Comparison of ENCODE assay signal across 26 mouse cellular contexts in the genomic region with DNA sequence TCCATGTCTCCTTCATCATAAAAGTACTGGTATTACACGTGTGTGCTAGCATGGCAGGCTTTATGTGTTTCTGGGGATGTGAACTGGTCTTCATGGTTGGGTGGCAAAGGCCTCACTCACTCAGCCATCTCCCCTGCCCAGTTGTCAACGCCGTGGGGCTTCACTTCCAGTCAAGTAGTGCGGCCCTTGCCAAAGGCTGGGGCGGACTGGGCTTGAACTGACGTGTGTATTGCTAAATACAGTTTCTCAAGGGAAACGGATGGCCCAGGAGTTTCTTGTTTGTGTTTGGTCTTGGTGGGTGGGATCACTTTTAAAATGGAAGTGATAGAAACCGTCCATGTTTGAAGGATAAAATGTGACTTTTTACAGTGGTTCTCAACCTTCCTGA.
DNase-seq lines count a peak whose midpoint lies in the region; ATAC-seq and TF ChIP-seq lines count a peak whose summit lies in the region.
"Had no signal": no experiment of that assay in that cellular context is flagged by ENCODE, and none has a peak within 500 bp of the region (broad histone marks: within the 10 kb centered on the region; RNA-seq: fewer than 3 reads in every experiment).

No protein-coding gene starts in this region.

- peak overlapping the region; percentile 56 for H3K27ac ChIP-seq in bone marrow macrophage, adult 2 months (ENCODE audit: insufficient read depth, low read depth, low read length)
- no peak overlapping the region for H3K27ac ChIP-seq in hindbrain, postnatal 0 days
- H3K27ac ChIP-seq: gastrocnemius, adult 2 months; heart, embryonic 15.5 days; hindbrain, embryonic 10.5 days; hindbrain, embryonic 14.5 days had no signal

- ATAC-seq in granulocyte monocyte progenitor cell, adult 5-6 weeks (replicated peaks; ENCODE audit: poor library complexity, severe bottlenecking): peak; percentile 54
- ATAC-seq in megakaryocyte progenitor cell, adult 5-6 weeks (replicated peaks; ENCODE audit: poor library complexity): peak; percentile 40
- ATAC-seq in hindbrain, postnatal 0 days: no peak
- ATAC-seq: forebrain, embryonic 14.5 days; forebrain, postnatal 0 days; intestine, postnatal 0 days had no signal

- peaks cover 29% of the 10 kb centered on the region for H3K4me1 ChIP-seq in bone marrow macrophage, adult 2 months (ENCODE audit: control insufficient read depth, insufficient read depth, low read length)
- H3K4me1 ChIP-seq in hindbrain, postnatal 0 days (ENCODE audit: insufficient read depth, low read length): 0 out of 2 replicates have a peak, but pooled peaks cover 5% of the 10 kb centered on the region

- H3K9ac ChIP-seq in hindbrain, postnatal 0 days (replicated peaks; ENCODE audit: low read length): no peak overlapping the region
- H3K9ac ChIP-seq: forebrain, postnatal 0 days; heart, embryonic 12.5 days; heart, embryonic 15.5 days; hindbrain, embryonic 14.5 days had no signal

- no peak overlapping the region for H3K4me2 ChIP-seq in hindbrain, postnatal 0 days (ENCODE audit: low read depth, low read length)
- H3K4me2 ChIP-seq: heart, embryonic 12.5 days; heart, embryonic 15.5 days; hindbrain, embryonic 14.5 days had no signal

- no peak for TF ChIP-seq CTCF in bone marrow macrophage, adult 2 months (IDR thresholded peaks at IDR 0.05; ENCODE audit: low read depth, low read length)
- no peak for TF ChIP-seq CTCF in hindbrain, postnatal 0 days (IDR thresholded peaks at IDR 0.05; ENCODE audit: low read depth)

- 81% methylated on average over 8 of the region's 8 CpGs for WGBS in hindbrain, postnatal 0 days

- DNase-seq in adrenal gland, postnatal 10 days: peak; percentile 25
- no peak for DNase-seq in adrenal gland, adult 18-20 months (ENCODE audit: low spot score in 2 of 2)
- DNase-seq in embryo, embryonic 11 days: no peak
- DNase-seq in adrenal gland, postnatal 4 days (ENCODE audit: low spot score in 2 of 2): no peak
- DNase-seq in hindbrain, postnatal 0 days (ENCODE audit: low spot score): no peak
- DNase-seq: adrenal gland, adult 8-10 months; adrenal gland, postnatal 36 days; cerebellum, adult 2 months; cerebellum, adult 9-11 months; cerebellum, postnatal 25 days; forebrain, postnatal 0 days; gastrocnemius, adult 2 months; gastrocnemius, postnatal 14 days; heart, adult 18-20 months; heart, postnatal 10 days; heart, postnatal 36 days had no signal

- TF ChIP-seq POLR2A in bone marrow macrophage, adult 2 months (IDR thresholded peaks at IDR 0.05; ENCODE audit: borderline replicate concordance, low read depth, low read length): no peak

- no peak overlapping the region for H3K4me3 ChIP-seq in bone marrow macrophage, adult 2 months (ENCODE audit: insufficient read depth, low read length)
- no peak overlapping the region for H3K4me3 ChIP-seq in hindbrain, postnatal 0 days (ENCODE audit: low read length)
- H3K4me3 ChIP-seq: gastrocnemius, adult 2 months; heart, embryonic 12.5 days; heart, embryonic 15.5 days; hindbrain, embryonic 10.5 days had no signal

- H3K27me3 ChIP-seq in hindbrain, postnatal 0 days (ENCODE audit: insufficient read depth, low read length): no peaks in the 10 kb centered on the region
- H3K27me3 ChIP-seq: heart, embryonic 15.5 days; Patski had no signal

- no peaks in the 10 kb centered on the region for H3K9me3 ChIP-seq in hindbrain, postnatal 0 days (ENCODE audit: low read length)
- H3K9me3 ChIP-seq: heart, embryonic 15.5 days had no signal

- no peaks in the 10 kb centered on the region for H3K36me3 ChIP-seq in hindbrain, postnatal 0 days (ENCODE audit: insufficient read depth, low read length)
- H3K36me3 ChIP-seq: heart, embryonic 15.5 days; hindbrain, embryonic 10.5 days had no signal
